Mouse (Mus musculus): ENCODE measurements around the gene Rrp15.
A peak's percentile ranks its signal among the peaks of the same experiment; 100 is the strongest.

GRCm38 (mm10) chr1:186768392-186768791 lies 19.2 kb upstream of the Rrp15 start:
- peak; percentile 63 for TF ChIP-seq CTCF (conservative IDR thresholded peaks at IDR 0.05; ENCODE audit: low read length)
- no peak for TF ChIP-seq POU5F1 (IDR thresholded peaks at IDR 0.05; ENCODE audit: borderline replicate concordance, low read length)
- TF ChIP-seq NANOG (IDR thresholded peaks at IDR 0.05; ENCODE audit: borderline replicate concordance, low read length), result no peak
